Comparison of ENCODE assay signal across 1 mouse cellular context in the genomic region with DNA sequence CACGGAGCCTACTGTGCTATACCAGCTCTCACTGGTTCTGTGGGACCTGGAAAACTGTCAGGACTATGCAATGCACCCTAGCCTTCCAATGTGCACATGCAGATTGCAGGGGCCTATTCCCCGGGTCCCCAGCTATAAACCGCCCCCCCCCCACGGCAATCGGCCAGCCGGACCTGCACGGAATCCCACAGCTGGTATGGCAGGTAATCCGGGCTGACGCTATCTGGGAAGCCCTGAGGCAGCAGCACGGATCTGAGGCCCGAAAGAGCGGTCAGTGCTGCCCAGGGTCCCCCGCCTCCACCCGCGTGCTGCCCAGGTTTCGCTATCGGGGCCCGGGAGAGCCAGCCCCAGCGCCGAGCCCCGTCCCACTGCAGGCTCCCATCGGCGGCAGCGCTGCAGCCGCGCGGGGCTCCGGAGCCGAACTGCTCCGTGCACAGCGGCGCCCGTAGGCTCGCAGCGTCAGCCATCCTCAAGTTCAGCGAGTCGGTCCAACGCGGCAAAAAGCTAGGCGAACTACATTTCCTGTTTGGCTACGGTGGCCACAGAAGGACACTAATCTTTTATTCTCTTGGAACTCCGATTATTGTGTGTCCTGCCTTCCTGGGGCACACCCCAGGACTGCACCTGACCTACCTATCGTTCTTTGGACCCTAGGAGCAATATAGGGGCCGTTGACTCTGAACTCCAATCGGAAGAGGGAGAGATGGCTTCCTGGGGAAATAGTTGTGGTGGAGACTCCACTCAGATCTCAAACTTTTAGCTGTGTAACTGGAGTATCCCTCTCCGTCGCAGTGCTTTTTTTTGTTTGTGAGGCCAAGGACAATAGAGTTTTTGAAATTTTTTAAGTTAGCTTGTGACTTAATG.
TF ChIP-seq lines count a peak whose summit lies in the region.

BC017158 (minus strand) TSS at position 554 of the 864 bp plus-strand sequence.

TF ChIP-seq in MEL, 35 proteins besides CTCF, POLR2A, EP300 and RAD21 (continued from another document):
- TF ChIP-seq CHD1 (IDR thresholded peaks at IDR 0.05; ENCODE audit: low read depth, low read length) (no peak), ELF1 (IDR thresholded peaks at IDR 0.05; ENCODE audit: low read depth, low read length) (peak; percentile 90), TAL1 (IDR thresholded peaks at IDR 0.05; ENCODE audit: low read length) (no peak), ZNF384 (IDR thresholded peaks at IDR 0.05; ENCODE audit: low read depth, low read length) (no peak), TBP (IDR thresholded peaks at IDR 0.05; ENCODE audit: low read depth, low read length) (peak; percentile 64), GATA1 (IDR thresholded peaks at IDR 0.05; ENCODE audit: low read depth, low read length) (no peak)
TF ChIP-seq in MEL: peak in this region for 8.
